Mouse (Mus musculus) retina, postnatal 1 day (tissue): ENCODE data around the gene Olfr1432.
"Not testable (repeated sequence)": the region's sequence is repeated elsewhere in the genome, so short reads cannot be mapped to it uniquely, and the experiment has no call there.

Experiments used
- DNase-seq: peaks from one replicate; pipeline ENCODE4 v3.0.0-alpha.2; 2012

The Olfr1432 gene

GRCm38 (mm10) chr19:12232496-12232895 lies at the start of gene Olfr1432:
Gene Olfr1432, minus strand, starts transcription at chr19:12232596.
- DNase-seq: not testable (repeated sequence)

- no peak for DNase-seq
These were observed 47.2 kb upstream of the Olfr1432 start, which contains the start of gene Olfr1434 for GRCm38 (mm10) chr19:12279554-12279953. Gene Olfr1434, plus strand, starts transcription at chr19:12279854.

GRCm38 (mm10) chr19:12260732-12261131 lies 28.3 kb upstream of the Olfr1432 start, which contains the start of gene Olfr235:
Gene Olfr235, plus strand, starts transcription at chr19:12261032.
- no peak for DNase-seq

- no peak for DNase-seq
These were observed 9.2 kb upstream of the Olfr1432 start, which contains the start of gene Olfr262 for GRCm38 (mm10) chr19:12241559-12241958. Gene Olfr262, minus strand, starts transcription at chr19:12241659.

GRCm38 (mm10) chr19:12200334-12200733 lies 32.1 kb downstream of the Olfr1432 start, which contains the start of gene Olfr1431:
Gene Olfr1431, plus strand, starts transcription at chr19:12200634.
- no peak for DNase-seq

GRCm38 (mm10) chr19:12199076-12199475 lies 33.3 kb downstream of the Olfr1432 start:
- DNase-seq: not testable (repeated sequence)
